Mouse (Mus musculus) kidney, embryonic 15.5 days (tissue): Measurements from ENCODE around the gene Myo3a. TPM values are rescaled to one million over a fixed set of nuclear protein-coding genes. Genes with fewer than 3 reads are reported as not detected.

Experiments used
- ATAC-seq: fragments of 200-750 bp; cut with Nextera tagmentation; replicated peaks from 2 replicates; pipeline ENCODE4 v1.8.0; 2017; ENCODE audit warnings: moderate TSS enrichment; ENCODE audit not compliant: low FRiP score
- H3K27ac ChIP-seq: fragments of 300-500 bp; sonication (generic); 2 replicates; pipeline ENCODE4 v1.5.1; 2015; ENCODE audit warnings: mild to moderate bottlenecking, inconsistent platforms
- H3K27me3 ChIP-seq: fragments of 300-500 bp; sonication (generic); 2 replicates; pipeline ENCODE4 v1.6.1; 2015; ENCODE audit warnings: inconsistent platforms
- H3K36me3 ChIP-seq: fragments of 300-500 bp; sonication (generic); 2 replicates; pipeline ENCODE4 v1.6.1; 2015; ENCODE audit warnings: inconsistent platforms
- H3K4me1 ChIP-seq: fragments of 300-500 bp; sonication (generic); 2 replicates; pipeline ENCODE4 v1.6.1; 2015; ENCODE audit warnings: inconsistent platforms
- H3K4me2 ChIP-seq: fragments of 300-500 bp; sonication (generic); 2 replicates; pipeline ENCODE4 v1.6.1; 2015; ENCODE audit warnings: moderate library complexity, mild to moderate bottlenecking, inconsistent platforms
- H3K4me3 ChIP-seq: fragments of 300-500 bp; sonication (generic); replicated peaks from 2 replicates; pipeline ENCODE4 v1.5.1; 2015; ENCODE audit warnings: mild to moderate bottlenecking, inconsistent platforms
- H3K9ac ChIP-seq: fragments of 300-500 bp; sonication (generic); 2 replicates; pipeline ENCODE4 v1.6.1; 2015; ENCODE audit warnings: mild to moderate bottlenecking, inconsistent platforms
- H3K9me3 ChIP-seq: fragments of 300-500 bp; sonication (generic); replicated peaks from 2 replicates; pipeline ENCODE4 v1.6.1; 2016; ENCODE audit warnings: inconsistent platforms
- WGBS: fragments of 180-500 bp; shearing (Covaris S2); methylation state at CpG from one replicate; pipeline ENCODE4 v1.1.7; 2015; ENCODE audit warnings: mixed read lengths; 5-methylcytosine and 5-hydroxymethylcytosine counted together
- microRNA-seq: library from miRNA; unstranded; fragments of <30 nt; microRNA quantifications from one replicate; pipeline ENCODE4, GENCODE M21; 2016
- polyA plus RNA-seq: library from polyadenylated mRNA; unstranded; fragments of >200 nt; fragmentation: Nextera tagmentation; extraction: Ambion mirVana; gene quantifications from 2 replicates; pipeline ENCODE4 v1.2.1, GENCODE M21; 2015

The Myo3a gene
- polyA plus RNA-seq, 1 experiment from 2014 or later: 0.17 TPM

DNA sequence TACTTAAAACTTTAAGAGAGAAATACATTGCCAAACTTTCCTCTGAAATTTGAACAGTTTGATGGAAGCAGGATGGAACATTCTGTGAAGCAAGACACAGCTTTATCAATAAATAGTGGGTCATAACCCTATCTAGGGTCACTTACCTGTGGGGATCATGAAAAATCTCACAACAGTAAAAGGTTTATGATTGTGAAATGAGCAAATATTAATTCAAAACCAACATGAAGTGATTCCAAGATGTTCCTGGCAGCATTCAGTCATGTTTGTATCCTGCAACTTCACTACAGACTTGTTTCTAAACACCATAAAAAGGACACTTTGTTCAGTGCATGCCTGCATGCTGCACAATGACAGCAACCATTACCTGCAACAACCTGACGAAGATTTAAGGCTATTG, 436.4 kb downstream of the Myo3a start:
- Histone ChIP-seq H3K9ac (no peak overlapping the region), H3K9me3 (no peaks in the 10 kb centered on the region), H3K4me3 (no peak overlapping the region), H3K4me2 (no peak overlapping the region), H3K4me1 (no peaks in the 10 kb centered on the region), H3K27ac (no peak overlapping the region), H3K27me3 (no peaks in the 10 kb centered on the region), H3K36me3 (no peaks in the 10 kb centered on the region)
- WGBS: 81% methylated on average over 1 of the region's 1 CpGs
- ATAC-seq: no peak

Small RNAs within 50 kb of the gene (microRNA-seq; reads per million reads assigned to microRNA genes)
- gene Gm23636 (not detected), gene Mir3967 (not detected)
